Mouse (Mus musculus): Measurements from ENCODE around the gene Dennd5b.
"Not testable (repeated sequence)": the region's sequence is repeated elsewhere in the genome, so short reads cannot be mapped to it uniquely, and the experiment has no call there.

The Dennd5b gene

GRCm38 (mm10) chr6:149101076-149101942, at the start of gene Dennd5b:
Gene Dennd5b (minus strand): TSS chr6:149101680.
- DNase-seq (ENCODE audit: low spot score in 2 of 2): peak; percentile 73 to 74

- DNase-seq (ENCODE audit: low spot score in 2 of 2): no peak
Measured at GRCm38 (mm10) chr6:149148436-149149229, 47.2 kb upstream of the Dennd5b start.

GRCm38 (mm10) chr6:149145143-149145542, 43.7 kb upstream of the Dennd5b start:
- DNase-seq (ENCODE audit: low spot score in 2 of 2): no peak

GRCm38 (mm10) chr6:149141393-149142173, 40.1 kb upstream of the Dennd5b start:
- peak; percentile 81 to 86 for DNase-seq (ENCODE audit: low spot score in 2 of 2)

GRCm38 (mm10) chr6:149139471-149139870, 38.0 kb upstream of the Dennd5b start, which contains the start of gene Etfbkmt:
Gene Etfbkmt (plus strand): TSS chr6:149139849.
- DNase-seq (ENCODE audit: low spot score in 2 of 2): no peak

GRCm38 (mm10) chr6:149139011-149139410, 37.5 kb upstream of the Dennd5b start:
- no peak for DNase-seq (ENCODE audit: low spot score in 2 of 2)

GRCm38 (mm10) chr6:149137936-149138335, 36.5 kb upstream of the Dennd5b start:
- no peak for DNase-seq (ENCODE audit: low spot score in 2 of 2)

GRCm38 (mm10) chr6:149135631-149136030, 34.2 kb upstream of the Dennd5b start:
- DNase-seq (ENCODE audit: low spot score in 2 of 2): no peak

- no peak for DNase-seq (ENCODE audit: low spot score in 2 of 2)
Measured at GRCm38 (mm10) chr6:149134391-149135150, 33.1 kb upstream of the Dennd5b start.

GRCm38 (mm10) chr6:149132311-149133077, 31.0 kb upstream of the Dennd5b start:
- DNase-seq (ENCODE audit: low spot score in 2 of 2): no peak

- no peak for DNase-seq (ENCODE audit: low spot score in 2 of 2)
Measured at GRCm38 (mm10) chr6:149131111-149131510, 29.6 kb upstream of the Dennd5b start.

- not testable (repeated sequence) for DNase-seq (ENCODE audit: low spot score in 2 of 2)
Measured at GRCm38 (mm10) chr6:149129870-149130269, 28.4 kb upstream of the Dennd5b start, which contains the start of gene Gm10203. Gene Gm10203 (plus strand): TSS chr6:149130170.

GRCm38 (mm10) chr6:149126675-149127074, 25.2 kb upstream of the Dennd5b start:
- no peak for DNase-seq (ENCODE audit: low spot score in 2 of 2)

GRCm38 (mm10) chr6:149123042-149123441, 21.6 kb upstream of the Dennd5b start:
- DNase-seq (ENCODE audit: low spot score in 2 of 2): no peak

GRCm38 (mm10) chr6:149119853-149120252, 18.4 kb upstream of the Dennd5b start:
- DNase-seq (ENCODE audit: low spot score in 2 of 2): no peak

- DNase-seq (ENCODE audit: low spot score in 2 of 2): no peak
Measured at GRCm38 (mm10) chr6:149118935-149119334, 17.5 kb upstream of the Dennd5b start.

- no peak for DNase-seq (ENCODE audit: low spot score in 2 of 2)
Measured at GRCm38 (mm10) chr6:149116992-149117391, 15.5 kb upstream of the Dennd5b start.

- no peak for DNase-seq (ENCODE audit: low spot score in 2 of 2)
Measured at GRCm38 (mm10) chr6:149108909-149109308, 7.4 kb upstream of the Dennd5b start.

GRCm38 (mm10) chr6:149107615-149108014, 6.1 kb upstream of the Dennd5b start:
- no peak for DNase-seq (ENCODE audit: low spot score in 2 of 2)

GRCm38 (mm10) chr6:149103451-149103850, 2.0 kb upstream of the Dennd5b start:
- no peak for DNase-seq (ENCODE audit: low spot score in 2 of 2)

Measured in urinary bladder, postnatal 4 days (tissue).